Mouse (Mus musculus) heart, embryonic 14.5 days (tissue): ENCODE data around the gene Ppt2. TPM values are rescaled to one million over a fixed set of nuclear protein-coding genes. Genes with fewer than 3 reads are reported as not detected.

Experiments used
- ATAC-seq: fragments of 200-750 bp; cut with Nextera tagmentation; 2 replicates; pipeline ENCODE4 v1.8.0; 2017; ENCODE audit warnings: low read depth, moderate TSS enrichment; ENCODE audit not compliant: insufficient number of reproducible peaks, insufficient read depth, low FRiP score
- H3K27ac ChIP-seq, 2 experiments: fragments of 200-500 bp in 1 of 2; fragments of 300-500 bp in 1 of 2; sonication (generic) in 1 of 2; replicated peaks in 1 of 2; 2 replicates each; pipeline ENCODE4 v1.5.1; 2012 to 2014; ENCODE audit warnings: low read depth in 2 of 2, low read length in 2 of 2, control low read depth in 1 of 2, mild to moderate bottlenecking in 1 of 2, mixed read lengths in 1 of 2; ENCODE audit not compliant: control insufficient read depth in 1 of 2, insufficient read depth in 1 of 2
- H3K27me3 ChIP-seq: fragments of 300-500 bp; sonication (generic); 2 replicates; pipeline ENCODE4 v1.6.1; 2014; ENCODE audit warnings: mild to moderate bottlenecking, low read length, control low read depth; ENCODE audit not compliant: control insufficient read depth, insufficient read depth
- H3K36me3 ChIP-seq: fragments of 300-500 bp; sonication (generic); 2 replicates; pipeline ENCODE4 v1.6.1; 2014; ENCODE audit warnings: mild to moderate bottlenecking, control low read depth, low read length, mixed read lengths; ENCODE audit not compliant: control insufficient read depth, insufficient read depth
- H3K4me1 ChIP-seq, 2 experiments: fragments of 200-500 bp in 1 of 2; fragments of 300-500 bp in 1 of 2; sonication (generic) in 1 of 2; 2 replicates each; pipeline ENCODE4 v1.6.1; 2012 to 2014; ENCODE audit warnings: low read length in 2 of 2, control low read depth in 1 of 2, mixed read lengths in 1 of 2; ENCODE audit not compliant: control insufficient read depth in 2 of 2, insufficient read depth in 2 of 2
- H3K4me2 ChIP-seq: fragments of 300-500 bp; sonication (generic); 2 replicates; pipeline ENCODE4 v1.6.1; 2014; ENCODE audit warnings: mild to moderate bottlenecking, low read length
- H3K4me3 ChIP-seq, 2 experiments: fragments of 200-500 bp in 1 of 2; fragments of 300-500 bp in 1 of 2; sonication (generic) in 1 of 2; 2 replicates each; pipeline ENCODE4 v1.5.1; 2012 to 2014; ENCODE audit warnings: low read length in 2 of 2, mild to moderate bottlenecking in 2 of 2, control low read depth in 1 of 2, low read depth in 1 of 2, moderate library complexity in 1 of 2; ENCODE audit not compliant: control insufficient read depth in 1 of 2, insufficient read depth in 1 of 2
- H3K9ac ChIP-seq: fragments of 300-500 bp; sonication (generic); 2 replicates; pipeline ENCODE4 v1.6.1; 2014; ENCODE audit warnings: mild to moderate bottlenecking, low read length
- H3K9me3 ChIP-seq: fragments of 300-500 bp; sonication (generic); 2 replicates; pipeline ENCODE4 v1.6.1; 2016; ENCODE audit warnings: low read length, control low read depth; ENCODE audit not compliant: control insufficient read depth
- WGBS: fragments of 180-500 bp; shearing (Covaris S2); extraction: QIAGEN DNeasy Blood & Tissue Kit; methylation state at CpG from one replicate; pipeline ENCODE4 v1.1.7; 2014; 5-methylcytosine and 5-hydroxymethylcytosine counted together
- polyA plus RNA-seq: library from polyadenylated mRNA; unstranded; fragments of >200 nt; fragmentation: Nextera tagmentation; extraction: Ambion mirVana; gene quantifications from 2 replicates; pipeline ENCODE4 v1.2.1, GENCODE M21; 2014

Gene Ppt2
- polyA plus RNA-seq, 1 experiment from 2014 or later = 33.3 TPM

DNA sequence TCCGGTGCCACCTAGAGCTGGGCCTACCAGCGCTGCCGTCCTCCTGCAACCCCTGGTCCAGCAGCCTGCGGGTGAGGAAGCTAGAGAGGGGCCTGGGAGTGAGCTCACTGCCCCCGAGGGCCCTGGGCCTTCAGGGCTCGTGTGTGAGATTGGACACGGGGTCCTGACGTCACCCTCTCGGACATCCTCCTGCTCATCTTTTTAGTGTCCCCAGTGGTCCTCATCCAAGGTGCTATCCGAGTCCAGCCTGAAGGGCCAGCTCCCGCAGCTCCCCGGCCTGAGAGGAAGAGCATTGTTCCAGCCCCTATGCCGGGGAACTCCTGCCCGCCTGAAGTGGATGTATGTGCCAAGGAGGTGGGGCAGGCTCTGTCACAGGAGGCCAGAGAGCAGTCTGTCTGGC is 22.5 kb upstream of the Ppt2 start:
- Histone ChIP-seq H3K27ac (no peak overlapping the region), H3K4me3 (no peak overlapping the region), H3K9ac (no peak overlapping the region), H3K9me3 (no peaks in the 10 kb centered on the region), H3K27me3 (no peaks in the 10 kb centered on the region), H3K4me2 (no peak overlapping the region), H3K36me3 (peaks cover 56% of the 10 kb centered on the region), H3K4me1 (peaks cover 13 to 33% of the 10 kb centered on the region in 2 experiments)
- ATAC-seq = no peak
- WGBS = 87% methylated on average over 14 of the region's 14 CpGs

DNA sequence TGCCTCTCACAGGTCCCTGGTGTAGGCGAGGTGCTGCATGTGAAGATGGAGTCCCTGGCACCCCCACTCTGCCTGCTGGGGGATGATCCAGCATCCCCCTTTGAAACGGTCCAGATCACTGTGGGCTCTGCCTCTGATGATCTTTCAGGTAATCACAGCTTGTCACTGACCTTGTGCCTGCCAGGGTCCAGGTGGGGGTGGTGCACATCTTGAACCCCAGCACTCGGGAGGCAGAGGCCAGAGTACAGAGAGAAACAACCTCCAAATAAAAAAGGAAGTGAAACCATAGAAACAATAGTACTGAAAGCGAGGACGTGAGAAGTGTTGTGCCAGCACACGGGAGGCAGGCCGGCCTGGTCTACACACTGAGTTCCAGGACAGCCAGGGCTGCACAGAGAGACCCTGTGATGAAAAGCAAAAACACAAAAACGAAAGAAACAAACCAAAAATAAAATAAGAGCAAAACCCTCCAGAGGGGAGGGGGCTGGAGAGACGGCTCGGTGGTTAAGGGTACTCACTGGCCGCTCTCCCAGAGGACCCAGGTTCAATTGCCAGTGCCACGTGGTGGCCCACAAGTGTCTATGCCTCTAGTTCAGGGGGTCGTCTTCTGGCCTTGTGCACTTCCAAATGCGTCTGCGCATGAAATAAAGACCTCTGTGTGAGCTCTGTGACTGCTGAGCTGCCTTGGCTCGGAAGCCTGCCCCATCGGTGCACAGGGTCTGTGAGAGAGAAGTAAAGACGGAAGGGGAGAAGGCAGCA is 21.0 kb upstream of the Ppt2 start:
- H3K27ac ChIP-seq = no peak overlapping the region
- peaks cover 9 to 26% of the 10 kb centered on the region in 2 experiments for H3K4me1 ChIP-seq
- 86% methylated on average over 18 of the region's 18 CpGs for WGBS
- no peak overlapping the region for H3K9ac ChIP-seq
- H3K36me3 ChIP-seq = peaks cover 53% of the 10 kb centered on the region
- no peaks in the 10 kb centered on the region for H3K27me3 ChIP-seq
- no peak overlapping the region for H3K4me3 ChIP-seq
- no peaks in the 10 kb centered on the region for H3K9me3 ChIP-seq
- H3K4me2 ChIP-seq = no peak overlapping the region
- no peak for ATAC-seq

DNA sequence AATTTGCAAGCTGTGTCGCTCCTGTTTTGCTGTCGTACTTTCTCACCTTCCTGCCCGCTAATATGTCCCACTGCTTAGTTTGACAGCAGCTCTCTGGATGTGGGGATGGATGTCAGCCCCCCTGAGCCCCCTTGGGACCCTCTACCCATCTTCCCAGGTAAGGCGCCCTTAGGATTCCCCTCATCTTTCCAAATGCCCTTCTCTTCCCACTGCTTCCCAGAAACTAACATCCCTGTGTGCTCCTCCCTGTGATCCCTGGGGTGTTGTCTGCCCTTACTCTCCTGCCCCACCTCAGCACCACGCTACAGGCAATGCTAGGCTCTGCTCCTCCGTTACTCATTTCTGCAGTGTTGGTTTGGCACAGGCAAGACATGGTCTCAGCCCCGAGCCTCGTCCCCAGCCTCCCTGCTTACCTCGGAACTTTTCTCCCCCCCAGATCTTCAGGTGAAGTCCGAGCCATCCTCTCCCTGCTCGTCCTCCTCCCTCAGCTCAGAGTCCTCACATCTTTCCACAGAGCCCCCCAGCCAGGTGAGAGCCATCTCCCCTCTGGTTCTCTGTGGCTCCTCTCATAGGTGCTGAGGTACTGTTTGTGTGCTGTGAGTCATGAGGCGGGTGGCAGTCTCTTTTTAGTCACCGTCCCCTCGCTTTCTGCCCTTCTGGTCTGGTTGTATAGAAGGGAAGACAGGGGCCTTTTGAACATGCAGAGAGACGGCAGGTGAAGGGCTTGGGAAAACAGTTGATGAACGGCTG is 20.0 kb upstream of the Ppt2 start:
- 84% methylated on average over 16 of the region's 16 CpGs for WGBS
- H3K9ac ChIP-seq = peak overlapping the region; percentile 88
- H3K4me3 ChIP-seq = no peak overlapping the region
- peaks cover 45% of the 10 kb centered on the region for H3K36me3 ChIP-seq
- no peaks in the 10 kb centered on the region for H3K9me3 ChIP-seq
- no peak overlapping the region for H3K27ac ChIP-seq
- no peaks in the 10 kb centered on the region for H3K27me3 ChIP-seq
- peaks cover 9 to 25% of the 10 kb centered on the region in 2 experiments for H3K4me1 ChIP-seq
- ATAC-seq = no peak
- peak overlapping the region; percentile 85 for H3K4me2 ChIP-seq

DNA sequence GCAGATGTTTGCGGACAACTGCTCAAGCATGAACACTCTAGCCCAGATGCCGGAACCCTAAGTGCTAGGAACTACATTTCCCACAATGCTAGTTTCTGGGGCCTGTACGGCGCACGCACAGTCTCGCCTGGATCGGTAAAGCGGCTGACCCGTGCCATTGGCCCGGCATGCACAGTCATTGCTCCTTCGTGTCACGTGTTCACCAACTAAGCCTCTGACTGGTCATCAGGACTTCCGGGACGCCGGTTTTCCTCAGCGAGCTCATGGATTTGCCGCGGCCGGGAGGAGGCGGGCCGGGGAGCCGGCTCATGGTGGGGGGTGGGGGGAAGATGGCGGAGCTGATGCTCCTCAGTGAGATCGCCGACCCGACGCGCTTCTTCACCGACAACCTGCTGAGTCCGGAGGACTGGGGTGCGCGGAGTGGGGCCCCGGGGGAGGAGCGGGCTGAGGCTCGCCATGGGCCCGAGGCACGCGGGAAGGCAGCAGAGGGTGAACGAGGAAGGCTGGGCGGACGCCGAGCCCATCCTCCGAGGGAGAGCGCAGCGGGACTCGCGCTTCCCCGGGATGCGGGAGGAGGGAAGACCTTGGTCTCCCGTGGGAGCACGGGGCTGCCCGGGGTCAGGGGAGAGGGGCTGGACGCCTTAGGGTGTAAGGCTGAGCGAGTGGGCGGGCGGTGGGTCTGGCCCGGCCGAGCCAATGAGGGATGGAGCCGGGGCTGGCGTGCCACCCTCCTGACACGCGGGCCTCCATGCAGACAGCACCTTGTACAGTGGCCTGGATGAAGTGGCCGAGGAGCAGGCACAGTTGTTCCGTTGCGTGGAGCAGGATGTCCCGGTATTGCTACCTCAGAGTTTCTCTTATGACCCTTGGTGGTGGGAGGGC is 18.8 kb upstream of the Ppt2 start, which contains the start of gene Atf6b:
Gene Atf6b, plus strand, starts transcription at position 241 of the 882 bp plus-strand sequence.
- Histone ChIP-seq H3K27me3 (no peaks in the 10 kb centered on the region), H3K9me3 (no peaks in the 10 kb centered on the region), H3K4me1 (peaks cover 9 to 25% of the 10 kb centered on the region in 2 experiments), H3K27ac (peak within 1 kb of the TSS in 1 of 2 experiments; percentile 58; a peak in 1 of 4 replicates), H3K36me3 (peaks cover 33% of the 10 kb centered on the region), H3K4me3 (peak within 1 kb of the TSS; percentile 67 to 94), H3K9ac (peak within 1 kb of the TSS; percentile 88), H3K4me2 (peak within 1 kb of the TSS; percentile 85)
- peak; percentile 95 for ATAC-seq
- under 1% methylated on average over 66 of the region's 66 CpGs for WGBS

GRCm38 (mm10) chr17:34645831-34646511 is 17.7 kb upstream of the Ppt2 start:
- Histone ChIP-seq H3K27ac (no peak overlapping the region), H3K4me3 (no peak overlapping the region; a peak in 1 of 4 replicates)

GRCm38 (mm10) chr17:34645256-34645829 is 17.0 kb upstream of the Ppt2 start:
- peaks cover 16% of the 10 kb centered on the region for H3K36me3 ChIP-seq
- ATAC-seq = no peak
- H3K4me3 ChIP-seq = peak overlapping the region; percentile 60 to 75
- peak overlapping the region in 1 of 2 experiments; percentile 69; a peak in 2 of 4 replicates for H3K27ac ChIP-seq
- H3K4me2 ChIP-seq = peak overlapping the region; percentile 69
- H3K27me3 ChIP-seq = no peaks in the 10 kb centered on the region
- H3K9ac ChIP-seq = peak overlapping the region; percentile 80
- H3K9me3 ChIP-seq = no peaks in the 10 kb centered on the region
- 35% methylated on average over 10 of the region's 10 CpGs for WGBS
- peaks cover 10 to 31% of the 10 kb centered on the region in 2 experiments for H3K4me1 ChIP-seq

More at GRCm38 (mm10) chr17:34645831-34646511, 17.7 kb upstream of the Ppt2 start:
- no peak overlapping the region for H3K9ac ChIP-seq
- H3K9me3 ChIP-seq = no peaks in the 10 kb centered on the region
- WGBS = 83% methylated on average over 30 of the region's 30 CpGs
- peaks cover 10 to 26% of the 10 kb centered on the region in 2 experiments for H3K4me1 ChIP-seq
- H3K27me3 ChIP-seq = no peaks in the 10 kb centered on the region
- H3K36me3 ChIP-seq = peaks cover 23% of the 10 kb centered on the region
- peak overlapping the region; percentile 69 for H3K4me2 ChIP-seq
- ATAC-seq = no peak
